Mouse (Mus musculus) hematopoietic multipotent progenitor cell, adult 10-12 weeks (in vitro differentiated cells): Measurements from ENCODE around the gene Adck2. TPM values are rescaled to one million over a fixed set of nuclear protein-coding genes. Genes with fewer than 3 reads are reported as not detected.

Source experiments
- polyA plus RNA-seq: library from polyadenylated mRNA; stranded (reverse); fragments of >175 nt; gene quantifications from 2 replicates; pipeline ENCODE4 v1.2.3, GENCODE M21; 2012; ENCODE audit warnings: low replicate concordance

The Adck2 gene
- 20.6 and 37.4 TPM in 2 replicates for polyA plus RNA-seq

DNA sequence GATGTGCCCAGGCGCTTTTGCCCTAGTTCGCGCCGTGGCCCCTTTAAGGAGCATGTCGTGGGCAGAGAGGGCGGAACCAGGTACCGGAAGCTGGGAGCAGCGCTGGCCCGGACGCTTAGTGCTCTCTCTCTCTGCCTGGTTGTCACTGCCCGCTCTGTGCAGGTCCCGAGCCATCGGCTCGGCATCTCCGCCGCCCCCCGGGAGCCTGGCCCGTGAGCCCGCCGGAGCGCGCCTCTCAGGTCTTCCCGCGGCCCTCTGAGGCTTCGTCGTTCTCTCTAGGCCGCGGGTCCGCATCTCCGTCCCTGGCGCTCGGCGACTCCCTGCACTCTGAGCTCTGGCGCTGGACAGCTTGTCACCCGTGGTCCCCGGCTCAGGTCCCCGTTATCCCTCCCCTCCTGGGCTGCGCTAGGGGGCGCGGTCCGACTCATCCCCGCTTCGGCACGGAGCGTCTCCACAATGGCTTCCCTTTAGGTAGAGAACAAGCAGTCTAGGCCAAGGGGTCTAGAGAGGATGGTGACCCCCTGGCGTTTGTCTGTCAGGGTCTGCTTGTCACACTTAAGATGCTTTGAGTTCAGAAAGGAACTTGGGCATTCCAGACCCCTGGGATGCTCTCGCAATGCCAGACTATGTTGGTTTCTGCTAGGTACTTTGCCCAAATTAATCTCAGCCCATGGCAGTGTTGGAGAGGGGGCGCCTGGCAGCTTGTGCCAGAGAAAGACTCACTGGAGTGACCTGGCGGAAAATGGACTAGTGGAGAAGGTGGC, at the start of gene Adck2:
Gene Adck2 (plus strand): TSS at position 83 of the 764 bp plus-strand sequence.

DNA sequence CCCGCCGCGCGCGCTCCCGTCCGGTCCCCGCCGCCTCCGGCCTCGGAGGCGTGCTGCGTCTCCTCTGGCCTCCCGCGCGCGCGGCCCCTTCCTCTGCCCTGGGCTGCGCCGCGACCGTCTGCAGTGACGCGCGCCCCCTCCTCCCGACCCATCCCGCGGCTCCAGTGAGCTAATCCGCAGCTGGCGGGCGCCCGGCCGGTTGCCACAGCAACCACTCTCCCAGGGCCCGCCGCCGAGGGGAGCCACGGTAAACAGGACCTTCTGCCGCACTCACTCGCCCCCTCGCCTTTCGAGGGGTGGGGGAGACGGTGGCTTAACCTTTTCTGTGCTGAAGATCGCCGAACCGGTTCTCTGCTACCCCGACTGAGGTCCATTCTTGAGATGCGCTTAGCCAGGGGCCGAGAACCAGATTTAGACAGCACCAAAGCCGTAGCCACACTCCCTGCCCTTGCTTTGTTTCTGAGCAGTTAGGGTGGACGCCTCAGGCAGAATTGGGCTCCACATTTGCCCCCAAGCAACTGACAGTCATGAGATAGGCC, 15.9 kb upstream of the Adck2 start, which contains the start of gene Dennd2a:
Gene Dennd2a (minus strand): TSS at position 145 of the 539 bp plus-strand sequence.

DNA sequence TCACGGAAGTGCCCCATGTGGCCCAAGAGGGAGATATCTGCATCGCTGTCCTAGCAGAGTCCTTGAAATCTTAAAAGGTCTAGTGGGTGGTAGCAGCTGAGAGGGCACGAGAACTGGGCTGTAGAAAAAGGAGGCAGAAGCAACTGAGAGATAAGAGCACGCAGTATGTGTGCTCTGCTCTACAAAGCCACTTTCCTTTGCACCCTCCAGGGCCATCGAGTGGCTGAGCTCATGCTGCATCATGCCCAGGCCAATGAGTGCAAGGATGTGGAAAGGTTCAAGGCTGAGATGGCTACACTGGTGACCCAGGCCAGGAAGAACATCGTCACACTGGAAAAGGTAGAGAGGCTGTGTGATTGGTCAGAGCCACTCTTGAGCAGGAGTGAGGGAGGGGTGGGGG, 11.8 kb downstream of the Adck2 start, which contains the start of gene Gm42420:
Gene Gm42420 (plus strand): TSS at position 237 of the 400 bp plus-strand sequence.

DNA sequence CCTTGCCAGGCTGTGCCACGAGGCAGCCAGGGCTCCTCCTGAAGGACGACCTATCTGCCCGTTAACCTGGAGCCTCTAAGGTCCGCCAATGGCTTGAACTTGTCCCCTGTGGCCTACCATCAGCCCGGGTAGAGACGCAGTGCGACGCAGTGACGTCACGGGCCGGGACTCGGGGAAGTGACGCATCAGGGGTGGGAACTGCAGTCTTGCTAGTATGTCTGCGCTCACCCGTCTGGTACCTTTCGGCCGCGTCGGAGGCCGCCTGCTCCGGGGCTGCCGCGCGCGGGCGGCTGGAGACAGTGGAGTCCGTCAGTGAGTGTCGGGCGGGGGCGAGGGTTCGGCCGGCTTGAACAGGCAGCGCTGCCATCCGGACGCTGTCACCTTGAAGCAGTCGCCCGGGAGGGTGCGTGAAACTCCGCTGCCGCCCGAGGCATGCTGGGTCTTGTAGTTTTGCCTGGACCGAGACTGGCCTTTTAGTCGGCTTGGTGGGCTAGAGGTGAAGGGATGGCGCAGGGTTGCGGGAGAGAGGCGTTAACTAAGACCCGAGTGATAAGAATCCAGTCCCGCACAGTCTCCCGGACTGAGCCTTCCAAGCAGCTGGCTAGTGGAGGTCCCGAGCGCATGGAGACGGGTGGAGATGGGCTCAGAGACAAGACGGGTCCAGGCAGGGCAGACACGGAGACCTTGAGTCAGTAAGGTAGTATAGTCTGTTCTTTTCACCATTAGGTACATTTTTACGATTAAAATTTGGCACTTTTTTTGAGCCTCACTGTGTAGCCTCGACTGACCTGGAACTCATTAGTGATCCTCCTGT, 18.9 kb downstream of the Adck2 start, which contains the start of gene Ndufb2:
Gene Ndufb2 (plus strand): TSS at position 174 of the 814 bp plus-strand sequence.

Other genes with a start within 250 kb of the Adck2 start
- 6.0 and 9.6 TPM in 2 replicates for gene Slc37a3, start 196.2 kb upstream of the Adck2 start, polyA plus RNA-seq
- gene Rab19, start 192.7 kb upstream of the Adck2 start, polyA plus RNA-seq, result 1.4 and 4.1 TPM in 2 replicates
- 145 and 152 TPM in 2 replicates for gene Mkrn1, start 153.4 kb upstream of the Adck2 start, polyA plus RNA-seq
- gene Dennd2a, start 16.0 kb upstream of the Adck2 start, polyA plus RNA-seq, result 1.1 and 1.2 TPM in 2 replicates
- gene Gm42420, start 11.9 kb downstream of the Adck2 start, polyA plus RNA-seq, result not detected in 2 replicates
- 111 and 180 TPM in 2 replicates for gene Ndufb2, start 18.7 kb downstream of the Adck2 start, polyA plus RNA-seq
- 3.1 and 3.2 TPM in 2 replicates for gene Braf, start 151.6 kb downstream of the Adck2 start, polyA plus RNA-seq
- 2.7 and 10.5 TPM in 2 replicates for gene Mrps33, start 237.1 kb downstream of the Adck2 start, polyA plus RNA-seq